Mouse (Mus musculus) heart, postnatal 10 days (tissue): ENCODE data around the gene Rnf157. TPM values are rescaled to one million over a fixed set of nuclear protein-coding genes. Genes with fewer than 3 reads are reported as not detected.

ENCODE experiments used
- DNase-seq, 2 experiments: peaks; one replicate each; pipeline ENCODE4 v3.0.0; 2021
- intact Hi-C: fragments of 180-260 bp; cut with DNase I; formaldehyde crosslinking; loops from one replicate; pipeline ENCODE4 v1.15.1; 2025
- total RNA-seq, 2 experiments: library from RNA; stranded (reverse); gene quantifications; 2 replicates each; pipeline ENCODE4 v1.2.3; 2021

Rnf157 gene
- total RNA-seq, 2 experiments from 2014 or later, result 10.0 TPM

GRCm38 (mm10) chr11:116311169-116311568 is 101.7 kb downstream of the Rnf157 start:
- peak in 1 of 2 experiments; percentile 46 for DNase-seq

GRCm38 (mm10) chr11:116309601-116310000 is 103.2 kb downstream of the Rnf157 start:
- intact Hi-C loops, result no loop called here
- DNase-seq, result no peak

More at GRCm38 (mm10) chr11:116311169-116311568, 101.7 kb downstream of the Rnf157 start:
- intact Hi-C loops, result no loop called here

GRCm38 (mm10) chr11:116307762-116308531 is 104.9 kb downstream of the Rnf157 start:
- no peak for DNase-seq
- intact Hi-C loops, result no loop called here

- no peak for DNase-seq
- intact Hi-C loops, result no loop called here
Observed at GRCm38 (mm10) chr11:116307019-116307725, 105.7 kb downstream of the Rnf157 start, which contains the start of gene Exoc7. TSS of gene Exoc7 (minus strand) at chr11:116307233.

- intact Hi-C loops, result no loop called here
- DNase-seq, result peak; percentile 95 to 98
Observed at GRCm38 (mm10) chr11:116306126-116306982, 106.5 kb downstream of the Rnf157 start.

GRCm38 (mm10) chr11:116305423-116305822 is 107.4 kb downstream of the Rnf157 start:
- intact Hi-C loops, result loop anchor here (2.0 kb wide), 1 partner anchor 31 kb away; the partner anchor contains the start of gene Srp68

GRCm38 (mm10) chr11:116298621-116299020 is 114.2 kb downstream of the Rnf157 start:
- intact Hi-C loops, result no loop called here
- DNase-seq, result no peak

More at GRCm38 (mm10) chr11:116305423-116305822, 107.4 kb downstream of the Rnf157 start:
- DNase-seq, result no peak

GRCm38 (mm10) chr11:116298221-116298620 is 114.6 kb downstream of the Rnf157 start:
- no peak for DNase-seq
- intact Hi-C loops, result no loop called here

GRCm38 (mm10) chr11:116297017-116297416 is 115.8 kb downstream of the Rnf157 start:
- no peak for DNase-seq
- intact Hi-C loops, result no loop called here

GRCm38 (mm10) chr11:116296191-116296734 is 116.6 kb downstream of the Rnf157 start:
- intact Hi-C loops, result no loop called here
- no peak for DNase-seq

GRCm38 (mm10) chr11:116294319-116294718 is 118.5 kb downstream of the Rnf157 start:
- peak; percentile 63 to 74 for DNase-seq
- intact Hi-C loops, result loop anchor here (2.0 to 5.0 kb wide), 2 partner anchors 68 to 157 kb away; partner anchors contain the start of gene Mrpl38

GRCm38 (mm10) chr11:116293538-116294137 is 119.2 kb downstream of the Rnf157 start:
- no peak for DNase-seq
- intact Hi-C loops, result loop anchor here (2.0 to 5.0 kb wide), 2 partner anchors 67 to 156 kb away; partner anchors contain the start of gene Mrpl38

- no peak for DNase-seq
- intact Hi-C loops, result loop anchor here (5.0 kb wide), 1 partner anchor 155 kb away; the partner anchor contains the start of gene Mrpl38
Observed at GRCm38 (mm10) chr11:116292401-116292800, 120.4 kb downstream of the Rnf157 start.

GRCm38 (mm10) chr11:116290556-116290955 is 122.3 kb downstream of the Rnf157 start:
- no peak for DNase-seq
- intact Hi-C loops, result loop anchor here (5.0 kb wide), 1 partner anchor 153 kb away; the partner anchor contains the start of gene Mrpl38

GRCm38 (mm10) chr11:116287351-116287750 is 125.5 kb downstream of the Rnf157 start:
- DNase-seq, result no peak
- intact Hi-C loops, result no loop called here

Other genes starting within 250 kb of the Rnf157 start
- 10 to 100 TPM; 17.4 to 17.7 TPM for gene Fbf1, start 244.9 kb downstream of the Rnf157 start, total RNA-seq
- 10 to 100 TPM; 29.7 to 34.0 TPM for gene Ten1, start 214.2 kb downstream of the Rnf157 start, total RNA-seq
- 10 to 100 TPM; 92.5 to 99.9 TPM for gene Acox1, start 214.0 kb downstream of the Rnf157 start, total RNA-seq
- gene Evpl, start 175.0 kb downstream of the Rnf157 start, total RNA-seq, result 1 to 10 TPM; 1.2 TPM
- 10 to 100 TPM; 58.7 to 59.8 TPM for gene Srp68, start 138.8 kb downstream of the Rnf157 start, total RNA-seq
- not detected for gene Galr2, start 132.1 kb downstream of the Rnf157 start, total RNA-seq
- 10 to 100 TPM; 61.0 to 65.9 TPM for gene Exoc7, start 105.8 kb downstream of the Rnf157 start, total RNA-seq
- not detected for gene Foxj1, start 77.6 kb downstream of the Rnf157 start, total RNA-seq
- gene Ubald2, start 21.1 kb upstream of the Rnf157 start, total RNA-seq, result 10 to 100 TPM; 47.2 to 49.4 TPM
- gene Qrich2, start 53.2 kb upstream of the Rnf157 start, total RNA-seq, result not detected
- 10 to 100 TPM; 45.3 to 45.8 TPM for gene Prpsap1, start 81.2 kb upstream of the Rnf157 start, total RNA-seq
- gene Sphk1, start 117.9 kb upstream of the Rnf157 start, total RNA-seq, result 1 to 10 TPM; 2.5 to 3.9 TPM
- gene Ube2o, start 168.4 kb upstream of the Rnf157 start, total RNA-seq, result 10 to 100 TPM; 28.5 to 33.7 TPM
- gene Aanat, start 173.4 kb upstream of the Rnf157 start, total RNA-seq, result not detected
- 10 to 100 TPM; 15.4 to 17.7 TPM for gene Rhbdf2, start 214.0 kb upstream of the Rnf157 start, total RNA-seq
- 1 to 10 TPM; 1.4 to 1.7 TPM for gene Prcd, start 240.5 kb upstream of the Rnf157 start, total RNA-seq
- gene Cygb, start 241.3 kb upstream of the Rnf157 start, total RNA-seq, result 10 to 100 TPM; 76.2 to 85.4 TPM